ENCODE assay signal across 8 mouse cellular contexts in the genomic region with DNA sequence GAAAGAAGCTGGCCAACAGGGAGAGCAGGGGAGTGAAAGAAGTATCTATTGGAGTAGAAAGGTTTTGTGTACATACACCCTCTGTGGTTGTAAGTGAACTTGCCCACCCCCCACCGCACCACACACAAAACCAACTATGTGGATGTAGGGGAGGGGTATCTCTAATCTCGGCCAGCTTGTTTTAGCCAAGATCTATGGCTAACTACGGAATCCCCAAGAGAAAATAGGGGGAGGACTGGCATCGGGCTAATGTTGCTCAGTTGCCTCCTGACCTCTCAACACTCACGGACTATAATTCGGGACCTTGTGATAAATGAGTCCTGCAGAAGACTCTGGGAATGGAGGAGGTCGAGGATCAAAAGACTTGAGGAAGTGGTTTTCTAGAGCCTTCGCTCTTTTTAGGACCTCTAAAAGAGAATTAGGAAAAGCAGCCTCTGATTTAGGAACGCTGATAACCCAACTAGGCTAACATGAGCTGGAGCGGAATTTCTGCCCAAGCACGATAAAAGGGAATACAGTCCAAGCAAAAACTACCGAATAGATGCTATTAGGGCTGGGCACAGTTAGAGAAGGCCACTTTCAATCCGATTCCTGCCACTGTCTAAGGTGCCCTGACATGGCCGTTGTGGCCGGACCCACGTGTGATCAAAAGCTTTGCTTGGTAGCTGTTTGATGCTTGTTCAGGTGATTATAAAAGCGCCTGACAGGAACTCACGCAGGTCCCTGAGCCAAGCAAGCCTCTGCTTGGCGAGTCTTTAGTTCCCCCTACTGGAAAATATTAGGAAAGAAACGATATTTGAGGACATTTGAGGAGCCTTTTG. TPM values are rescaled to one million over a fixed set of nuclear protein-coding genes. Genes with fewer than 3 reads are reported as not detected.
DNase-seq lines count a peak whose midpoint lies in the region; ATAC-seq and TF ChIP-seq lines count a peak whose summit lies in the region.

No protein-coding gene starts in this region.

- peak overlapping the region; percentile 77 for H3K27ac ChIP-seq in heart, embryonic 10.5 days
- peak overlapping the region; percentile 95 for H3K27ac ChIP-seq in limb, embryonic 12.5 days
- peak overlapping the region; percentile 84 for H3K27ac ChIP-seq in midbrain, postnatal 0 days (ENCODE audit: low read depth, low read length)

- no peak for TF ChIP-seq POLR2A in brain, embryonic 14.5 days (IDR thresholded peaks at IDR 0.05; ENCODE audit: borderline replicate concordance, extremely low read depth, insufficient read depth, insufficient read length, poor library complexity, severe bottlenecking)

- no peaks in the 10 kb centered on the region for H3K9me3 ChIP-seq in heart, embryonic 10.5 days
- H3K9me3 ChIP-seq in limb, embryonic 12.5 days, result no peaks in the 10 kb centered on the region
- no peaks in the 10 kb centered on the region for H3K9me3 ChIP-seq in midbrain, postnatal 0 days (ENCODE audit: low read length)

- peak overlapping the region; percentile 78 for H3K9ac ChIP-seq in limb, embryonic 12.5 days (replicated peaks)
- peak overlapping the region; percentile 68; the same call in 1 of the 2 replicates for H3K9ac ChIP-seq in midbrain, postnatal 0 days (replicated peaks; ENCODE audit: low read length, poor library complexity, severe bottlenecking)

- peak overlapping the region; percentile 72 for H3K4me3 ChIP-seq in heart, embryonic 10.5 days
- peak overlapping the region; percentile 65 for H3K4me3 ChIP-seq in limb, embryonic 12.5 days (replicated peaks)
- H3K4me3 ChIP-seq in midbrain, postnatal 0 days (ENCODE audit: low read depth, low read length), result peak overlapping the region; percentile 80

- H3K4me2 ChIP-seq in limb, embryonic 12.5 days, result peak overlapping the region; percentile 73
- peak overlapping the region; percentile 90 for H3K4me2 ChIP-seq in midbrain, postnatal 0 days (ENCODE audit: low read depth, low read length, poor library complexity, severe bottlenecking)

- H3K4me1 ChIP-seq in heart, embryonic 10.5 days, result 0 out of 2 replicates have a peak, but pooled peaks cover 3% of the 10 kb centered on the region
- 0 out of 2 replicates have a peak, but pooled peaks cover under 1% of the 10 kb centered on the region for H3K4me1 ChIP-seq in limb, embryonic 12.5 days (replicated peaks)
- no peaks in the 10 kb centered on the region for H3K4me1 ChIP-seq in midbrain, postnatal 0 days (ENCODE audit: insufficient read depth, low read length)

- H3K27me3 ChIP-seq in heart, embryonic 10.5 days (ENCODE audit: insufficient read depth, poor library complexity, severe bottlenecking), result no peaks in the 10 kb centered on the region
- no peaks in the 10 kb centered on the region for H3K27me3 ChIP-seq in limb, embryonic 12.5 days
- H3K27me3 ChIP-seq in midbrain, postnatal 0 days (ENCODE audit: insufficient read depth, low read length), result no peaks in the 10 kb centered on the region

- no peaks in the 10 kb centered on the region for H3K36me3 ChIP-seq in heart, embryonic 10.5 days
- H3K36me3 ChIP-seq in limb, embryonic 12.5 days, result no peaks in the 10 kb centered on the region
- H3K36me3 ChIP-seq in midbrain, postnatal 0 days (ENCODE audit: insufficient read depth, low read length), result no peaks in the 10 kb centered on the region

- DNase-seq in brain, embryonic 14.5 days (ENCODE audit: low read depth), result peak; percentile 95
- peak; percentile 77 for DNase-seq in embryo, embryonic 9.5 days (ENCODE audit: extremely low spot score)
- peak; percentile 75 for DNase-seq in heart, embryonic 10.5 days (ENCODE audit: low spot score)
- peak; percentile 41 for DNase-seq in kidney, adult 9 months
- DNase-seq in midbrain, postnatal 0 days (ENCODE audit: low spot score), result peak; percentile 89
- peak; percentile 14 for DNase-seq in urinary bladder, postnatal 14 days (ENCODE audit: low spot score)

- peak; percentile 68 for TF ChIP-seq CTCF in brain, embryonic 14.5 days (IDR thresholded peaks at IDR 0.05; ENCODE audit: borderline replicate concordance, extremely low read depth, insufficient read depth, insufficient read length)
- TF ChIP-seq CTCF in midbrain, postnatal 0 days (IDR thresholded peaks at IDR 0.05), result peak; percentile 86

- ATAC-seq in limb, embryonic 12.5 days (ENCODE audit: insufficient number of reproducible peaks, insufficient read depth, low FRiP score, low TSS enrichment, low read depth), result no peak; the same call in 1 of the 2 replicates
- peak; percentile 57; the same call in 1 of the 2 replicates for ATAC-seq in midbrain, postnatal 0 days (ENCODE audit: low FRiP score)
- ATAC-seq in granulocyte monocyte progenitor cell, adult 5-6 weeks (replicated peaks; ENCODE audit: poor library complexity, severe bottlenecking), result no peak

- WGBS in heart, embryonic 10.5 days, result 0% methylated on average over 20 of the region's 20 CpGs
- WGBS in limb, embryonic 12.5 days, result under 1% methylated on average over 20 of the region's 20 CpGs
- under 1% methylated on average over 20 of the region's 20 CpGs for WGBS in midbrain, postnatal 0 days

RNA-seq across cellular contexts. Expression of gene Robo2, which starts 1.1 kb away (rescaled TPM):
- polyA plus RNA-seq in brain, embryonic 14.5 days (2012; rRNA removed), result 66.8 and 101 TPM in 2 replicates
- polyA plus RNA-seq in heart, embryonic 10.5 days (2016; fragmentation: Nextera tagmentation; extraction: Ambion mirVana), result 11.9 and 24.3 TPM in 2 replicates
- polyA plus RNA-seq in limb, embryonic 12.5 days (2016; fragmentation: Nextera tagmentation; extraction: Ambion mirVana), result 102 and 106 TPM in 2 replicates
- total RNA-seq in midbrain, postnatal 0 days (2014; rRNA removed), result 134 and 171 TPM in 2 replicates
- polyA plus RNA-seq in midbrain, postnatal 0 days (2015; fragmentation: Nextera tagmentation; extraction: Ambion mirVana), result 49.8 and 50.4 TPM in 2 replicates
- not detected in 2 replicates for total RNA-seq in granulocyte monocyte progenitor cell, adult 5-6 weeks (2014; fragmentation: Nextera tagmentation)
- not detected in 2 replicates for total RNA-seq in granulocyte monocyte progenitor cell, adult 5-6 weeks (2017)

Comparison
In these comparisons a context has a peak if more than half of its experiments do, and no peak if none do; other contexts are left out.
1. DNase-seq: peak in every context shown above with its lines; median percentile 95 in brain, embryonic 14.5 days; 89 in midbrain, postnatal 0 days; 77 in embryo, embryonic 9.5 days; 75 in heart, embryonic 10.5 days; 41 in kidney, adult 9 months; 14 in urinary bladder, postnatal 14 days.